Mouse (Mus musculus) left cerebral cortex, postnatal 4 days (tissue): Measurements from ENCODE around the gene Bcl9l. TPM values are rescaled to one million over a fixed set of nuclear protein-coding genes. Genes with fewer than 3 reads are reported as not detected.

Experiments used
- DNase-seq: peaks from one replicate; pipeline ENCODE4 v3.0.0-alpha.2; 2022
- intact Hi-C: fragments of 180-260 bp; cut with DNase I; formaldehyde crosslinking; loops from one replicate; pipeline ENCODE4 v1.15.1; 2025
- total RNA-seq, 2 experiments: library from RNA; stranded (reverse); gene quantifications; 2 replicates each; pipeline ENCODE4 v1.2.3; 2021

Bcl9l gene
- total RNA-seq, 2 experiments from 2014 or later: 109 to 113 TPM

DNA sequence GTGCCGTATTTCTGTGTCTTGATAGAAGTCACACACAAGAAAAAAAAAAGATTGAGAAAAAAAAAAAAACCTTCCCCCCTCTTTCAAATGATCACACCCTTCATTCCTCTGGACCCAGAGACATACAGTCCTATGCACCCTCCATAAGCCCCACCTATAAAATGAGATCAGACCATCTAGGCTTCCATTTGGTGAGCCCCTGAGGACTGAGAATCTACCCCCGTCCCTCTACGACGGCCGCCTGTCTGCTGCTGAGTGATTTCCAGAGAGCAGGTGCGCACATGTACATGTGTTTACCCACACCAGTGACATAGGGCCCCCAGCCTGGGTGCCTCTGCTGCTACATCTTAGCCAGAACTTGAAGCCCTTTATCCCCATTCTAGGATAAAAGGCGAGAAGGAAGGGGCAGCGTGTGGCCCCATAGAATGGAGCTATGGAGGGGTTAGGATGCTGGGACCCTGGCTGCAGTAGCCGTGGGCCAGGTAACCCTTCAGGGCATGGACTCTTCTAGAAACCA is 27.8 kb downstream of the Bcl9l start:
- intact Hi-C loops: loop anchor here (5.0 kb wide), 1 partner anchor 87 kb away; no protein-coding TSS in a partner anchor
- DNase-seq: peak; percentile 8

DNA sequence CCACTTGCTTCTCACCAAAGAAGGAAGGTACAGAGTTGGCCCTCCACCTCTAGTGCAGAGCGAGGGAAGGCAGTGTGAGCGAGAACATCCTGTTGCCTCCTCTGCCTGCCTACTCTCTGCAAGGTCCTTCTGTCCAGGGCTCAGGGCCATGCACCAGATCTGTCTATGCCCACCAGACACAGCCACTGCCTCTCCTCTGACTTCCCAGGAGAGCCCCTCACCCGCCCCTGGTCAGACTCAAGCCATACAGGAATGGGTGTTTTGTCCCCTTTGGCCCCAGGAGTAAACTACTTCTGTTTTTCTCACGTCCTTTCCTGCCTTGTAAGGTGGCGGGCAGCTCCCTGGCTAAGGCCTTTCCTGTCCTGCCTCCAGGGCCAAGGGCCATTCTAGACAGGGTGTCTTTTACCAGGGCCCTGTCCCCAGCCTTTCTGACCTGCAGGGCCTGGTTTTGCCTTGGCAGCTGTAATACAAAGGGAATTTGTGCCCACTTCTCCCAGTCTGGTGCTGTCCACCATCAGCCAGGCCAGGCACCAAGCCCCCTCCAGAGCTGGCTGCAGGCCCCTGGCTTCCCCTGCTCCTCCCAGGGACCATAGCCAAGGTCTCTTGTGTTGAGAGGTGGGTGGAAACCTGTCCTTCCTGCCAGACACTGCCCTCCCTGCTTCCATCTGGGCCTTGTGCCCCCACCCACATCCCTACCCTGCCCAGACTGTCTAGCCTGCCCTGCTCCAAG is 28.4 kb downstream of the Bcl9l start:
- intact Hi-C loops: loop anchor here (5.0 kb wide), 1 partner anchor 86 kb away; no protein-coding TSS in a partner anchor
- DNase-seq: peak; percentile 80

DNA sequence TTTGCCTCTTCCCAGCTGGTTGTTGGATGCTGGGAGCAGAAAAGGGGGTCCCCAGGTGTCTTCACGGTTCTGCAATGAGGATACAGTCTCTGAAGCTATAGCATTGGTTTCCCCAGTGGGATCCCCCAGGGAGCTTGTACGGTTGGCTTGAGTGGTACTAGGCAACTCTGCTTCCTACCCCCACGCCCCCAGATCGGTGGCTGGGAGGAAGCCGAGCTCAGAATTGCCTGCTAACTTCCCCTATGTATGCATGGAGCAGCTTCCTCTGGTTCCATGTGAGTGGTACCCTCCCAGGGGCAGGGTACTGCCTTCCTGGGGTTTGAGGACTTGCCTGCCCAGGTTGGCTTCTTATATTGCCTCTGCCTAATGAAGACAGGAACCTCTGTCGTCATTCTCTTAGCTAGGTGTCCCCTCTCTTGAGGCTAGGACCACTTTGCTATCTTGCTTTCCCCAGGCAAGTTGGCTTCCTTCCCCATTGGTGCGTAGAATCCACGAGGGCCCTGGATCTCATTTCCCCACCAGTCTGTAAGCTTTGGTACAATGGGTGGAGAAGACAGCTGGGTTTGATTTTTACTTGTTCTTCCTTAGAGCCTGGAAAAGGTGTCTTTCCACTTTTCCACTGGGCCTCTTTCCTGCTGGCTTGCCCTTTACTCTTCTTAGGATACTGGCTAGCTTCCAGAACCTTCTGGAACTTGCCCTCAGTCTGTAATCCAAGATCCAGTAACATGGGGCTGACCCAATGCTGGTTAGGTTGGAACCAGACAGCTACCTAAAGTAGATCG is 29.5 kb downstream of the Bcl9l start:
- intact Hi-C loops: loop anchor here (5.0 kb wide), 1 partner anchor 85 kb away; no protein-coding TSS in a partner anchor

DNA sequence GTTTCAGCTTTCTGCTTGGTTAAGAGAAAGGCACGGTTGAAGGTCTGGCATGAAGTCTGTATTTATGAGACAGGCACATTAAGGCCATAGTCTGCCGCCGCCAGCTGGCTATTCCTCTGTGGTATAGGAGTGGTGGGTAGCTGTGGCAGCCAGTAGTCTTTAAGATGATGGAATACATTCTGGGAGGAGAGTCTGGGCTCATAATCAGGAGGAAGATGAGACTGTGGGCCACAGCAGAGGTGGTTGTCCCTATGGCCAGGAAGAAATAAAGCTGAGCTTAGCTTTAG is 30.0 kb downstream of the Bcl9l start:
- intact Hi-C loops: loop anchor here (5.0 kb wide), 1 partner anchor 85 kb away; no protein-coding TSS in a partner anchor
- DNase-seq: peak; percentile 10

More for the DNA sequence above, 29.5 kb downstream of the Bcl9l start:
- peak; percentile 26 for DNase-seq

DNA sequence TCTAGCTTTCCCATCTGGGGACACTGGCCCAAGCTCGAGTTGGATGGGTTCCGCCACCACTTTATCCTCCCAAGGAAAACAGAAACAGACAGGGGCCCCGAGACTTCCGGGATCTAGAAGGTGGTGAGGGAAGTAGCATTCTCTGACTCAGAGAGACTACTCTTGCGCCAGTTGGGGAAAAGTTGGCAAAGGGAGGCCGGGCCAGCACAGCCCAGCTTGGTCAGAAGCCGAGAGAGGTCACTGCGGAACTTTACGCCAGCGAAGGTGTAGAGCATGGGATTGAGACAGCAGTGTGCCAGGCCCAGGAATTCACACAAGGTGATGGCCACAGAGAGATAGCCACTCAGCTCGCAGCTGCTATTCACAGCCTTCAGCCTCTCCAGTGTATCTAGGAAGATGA is 30.5 kb downstream of the Bcl9l start:
- intact Hi-C loops: loop anchor here (5.0 kb wide), 1 partner anchor 84 kb away; no protein-coding TSS in a partner anchor
- DNase-seq: no peak

DNA sequence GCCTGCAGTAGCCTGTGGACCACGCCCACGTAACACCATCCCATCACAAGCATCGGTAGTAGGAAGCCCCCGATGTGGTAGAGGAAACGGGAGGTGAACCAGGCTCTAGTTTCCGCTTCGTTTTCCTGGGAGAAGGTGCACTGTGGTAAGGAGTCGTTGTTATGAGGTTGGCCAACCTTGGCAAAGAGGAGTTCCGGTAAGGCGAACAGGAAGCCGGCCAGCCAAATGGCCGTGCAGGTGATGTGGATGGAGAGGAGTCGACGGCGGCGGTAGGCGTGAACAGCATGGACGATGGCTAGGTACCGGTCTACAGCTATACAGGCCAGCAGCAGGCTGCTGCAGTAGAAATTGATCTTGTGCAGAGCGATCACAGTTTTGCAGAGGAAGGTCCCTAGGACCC is 31.0 kb downstream of the Bcl9l start:
- no peak for DNase-seq
- intact Hi-C loops: loop anchor here (5.0 kb wide), 1 partner anchor 84 kb away; no protein-coding TSS in a partner anchor

DNA sequence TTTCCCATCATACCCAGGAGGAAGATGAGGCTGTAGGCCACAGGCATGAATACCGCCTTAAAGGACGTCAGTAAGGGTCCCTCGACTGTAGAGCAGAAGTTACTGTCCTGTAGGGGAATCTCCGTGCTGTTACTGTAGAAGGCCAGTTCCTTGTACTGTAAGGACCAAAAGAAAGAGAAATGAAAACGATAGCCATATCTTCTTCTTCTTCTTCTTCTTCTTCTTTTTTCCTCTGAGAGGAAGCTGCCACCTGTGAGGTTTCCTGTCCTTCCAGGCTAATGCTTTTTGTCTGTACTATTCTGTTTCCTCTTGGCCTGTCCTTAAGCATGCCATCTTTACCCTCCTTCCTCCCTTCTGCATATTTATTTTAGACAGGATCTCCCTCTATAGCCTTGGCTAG is 31.5 kb downstream of the Bcl9l start:
- no peak for DNase-seq
- intact Hi-C loops: loop anchor here (5.0 kb wide), 1 partner anchor 83 kb away; no protein-coding TSS in a partner anchor

DNA sequence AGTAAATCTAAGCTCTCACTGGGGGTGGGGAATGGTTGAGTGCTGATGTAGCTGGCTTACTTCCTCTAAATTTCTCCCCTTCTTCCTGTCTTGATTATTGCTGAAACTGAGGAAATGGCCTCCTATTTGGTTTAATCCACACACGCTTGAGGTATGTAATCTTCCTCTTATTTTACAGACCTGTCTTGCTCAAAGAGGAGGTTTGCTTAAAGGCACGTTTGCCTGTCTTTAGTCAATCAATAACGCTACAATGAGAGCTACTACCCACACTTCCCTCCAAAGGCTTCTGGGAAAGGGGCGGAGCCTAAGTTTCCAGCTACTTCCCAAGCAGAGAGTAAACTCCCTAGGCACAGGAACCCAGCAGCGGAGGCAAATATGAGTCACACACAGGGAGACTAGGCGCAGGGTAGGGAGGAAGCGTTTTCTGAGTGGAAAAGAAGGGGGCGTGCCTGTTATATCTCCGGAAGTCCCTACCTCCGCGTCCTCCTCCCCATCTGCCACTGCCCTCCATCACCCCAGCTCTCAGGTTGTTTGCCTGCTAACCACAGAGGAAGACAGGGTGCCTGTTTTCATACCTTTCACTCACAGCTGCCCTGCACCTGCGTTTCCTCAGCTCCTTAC is 32.6 kb downstream of the Bcl9l start:
- DNase-seq: no peak
- intact Hi-C loops: no loop called here

DNA sequence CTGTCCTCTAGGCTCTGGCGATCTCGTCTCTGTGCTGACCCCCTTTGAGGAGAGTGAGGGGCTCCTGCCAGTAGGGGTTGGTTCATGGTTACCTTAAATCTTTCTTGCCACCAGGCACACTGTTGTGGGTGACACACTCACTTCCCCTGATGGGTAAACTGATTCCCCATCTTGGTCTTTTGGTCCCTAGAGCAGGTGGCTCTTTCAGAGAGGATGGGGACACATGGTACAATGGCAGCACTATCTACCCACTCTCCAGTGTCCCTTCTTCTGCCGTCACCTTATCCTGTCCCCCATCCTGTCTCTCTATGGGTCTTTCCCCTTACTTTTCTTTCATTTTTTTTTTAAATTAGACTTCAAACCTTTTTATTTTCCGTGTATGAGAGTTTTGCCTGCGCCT is 33.3 kb downstream of the Bcl9l start:
- intact Hi-C loops: no loop called here
- DNase-seq: no peak

DNA sequence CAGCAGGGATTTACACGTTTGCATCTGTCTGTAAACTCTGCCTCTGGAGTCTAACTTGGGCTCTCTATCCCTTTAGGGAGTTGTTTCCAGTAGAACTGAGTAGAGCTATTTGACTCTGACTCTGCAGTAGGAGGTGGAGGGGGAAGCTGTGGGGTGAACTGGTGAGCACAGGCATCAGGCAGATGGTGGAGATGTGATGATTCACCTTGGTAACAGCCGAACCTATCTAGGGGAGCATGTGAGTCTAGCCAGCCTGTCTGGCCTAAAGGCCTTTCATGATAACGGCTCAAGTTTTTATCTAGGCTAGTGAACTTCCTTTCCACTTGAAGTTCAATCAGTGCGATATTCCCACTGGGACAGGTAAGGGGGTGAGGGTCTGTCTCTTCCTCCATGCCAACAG is 34.7 kb downstream of the Bcl9l start:
- intact Hi-C loops: no loop called here
- DNase-seq: no peak

DNA sequence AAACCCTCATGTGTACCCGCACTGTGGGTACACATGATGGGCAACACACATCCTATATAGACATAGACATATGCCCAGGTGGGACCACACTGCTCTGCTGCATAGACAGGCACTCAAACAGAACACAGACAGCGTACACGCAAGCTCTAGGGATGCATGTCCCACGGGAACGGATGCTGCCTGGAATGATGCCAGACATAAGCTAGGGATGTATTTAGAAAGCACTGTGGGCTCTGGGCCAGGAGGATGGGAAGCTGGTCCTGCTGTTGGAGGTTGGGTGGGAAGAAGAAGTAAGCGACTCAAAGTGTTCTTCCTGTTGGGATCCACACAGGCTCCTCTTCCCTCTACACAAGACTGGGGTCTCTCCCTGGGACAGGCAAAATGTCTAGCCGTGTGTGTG is 35.4 kb downstream of the Bcl9l start:
- intact Hi-C loops: no loop called here
- DNase-seq: peak; percentile 15

DNA sequence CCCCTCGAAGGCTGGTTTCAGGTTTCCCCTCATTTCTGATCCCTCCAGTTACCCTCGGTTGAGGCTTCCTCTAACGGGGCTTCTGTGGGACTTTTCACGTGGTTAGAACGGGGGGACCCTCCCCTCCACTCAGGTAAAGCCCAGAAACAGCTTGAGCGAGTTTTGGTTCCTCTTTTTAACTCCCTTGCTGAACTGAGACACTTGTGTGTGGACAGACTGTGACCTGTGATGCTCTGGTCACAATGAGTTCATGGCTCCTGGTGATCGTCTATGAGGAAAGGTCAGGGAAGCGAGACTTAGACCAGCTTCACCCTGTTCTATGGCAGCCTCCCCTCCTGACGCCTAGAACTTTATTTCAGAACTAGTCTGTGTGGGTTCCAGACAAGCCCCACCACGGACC is 39.3 kb downstream of the Bcl9l start:
- DNase-seq: no peak
- intact Hi-C loops: no loop called here

DNA sequence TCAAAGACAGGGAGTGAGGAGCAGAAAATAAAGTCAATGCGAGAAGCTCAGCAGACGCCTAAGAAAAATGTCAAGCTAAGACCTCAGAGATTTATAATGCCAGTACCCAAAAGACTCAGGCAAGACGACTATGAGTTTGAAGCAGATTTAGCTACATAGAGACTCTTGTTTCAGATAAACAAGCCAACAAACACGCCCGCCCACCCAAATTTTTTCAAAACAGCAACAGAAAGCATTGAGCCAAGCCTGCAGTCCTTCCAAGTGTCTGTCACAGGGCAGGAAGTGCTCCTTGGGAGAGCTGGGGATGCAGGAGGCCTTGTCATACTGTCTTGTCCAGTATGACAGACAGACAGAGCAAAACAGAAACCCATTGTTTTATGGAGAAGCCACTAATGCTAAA is 41.1 kb downstream of the Bcl9l start:
- intact Hi-C loops: no loop called here
- DNase-seq: peak; percentile 10

DNA sequence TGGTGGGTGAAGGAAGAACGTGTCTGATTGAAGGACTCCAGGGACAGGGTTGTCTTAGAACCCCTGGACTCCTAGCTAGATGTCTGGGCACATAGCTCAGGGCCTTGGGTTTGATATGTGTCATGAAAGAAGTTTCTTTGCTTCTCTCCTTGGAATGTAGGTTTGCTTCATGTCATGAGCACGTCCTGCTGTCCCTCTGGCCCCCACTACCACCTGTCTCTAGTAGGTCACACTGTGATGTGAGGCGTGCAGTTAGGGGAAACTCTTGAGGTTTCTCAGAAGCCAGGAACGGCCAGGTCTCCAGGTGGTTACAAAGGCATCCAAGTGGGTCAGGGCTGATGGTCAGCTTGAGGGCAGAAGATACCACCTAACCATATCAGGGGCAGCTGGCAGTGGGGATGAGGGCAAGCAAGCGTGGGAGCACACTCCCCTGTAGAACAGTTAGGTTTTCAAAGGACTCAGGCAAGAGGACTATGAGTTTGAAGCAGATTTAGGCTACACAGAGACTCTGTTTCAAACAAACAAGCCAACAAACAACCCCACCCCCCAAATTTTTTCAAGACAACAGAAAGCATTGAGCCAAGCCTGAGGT is 41.7 kb downstream of the Bcl9l start:
- DNase-seq: no peak
- intact Hi-C loops: no loop called here

DNA sequence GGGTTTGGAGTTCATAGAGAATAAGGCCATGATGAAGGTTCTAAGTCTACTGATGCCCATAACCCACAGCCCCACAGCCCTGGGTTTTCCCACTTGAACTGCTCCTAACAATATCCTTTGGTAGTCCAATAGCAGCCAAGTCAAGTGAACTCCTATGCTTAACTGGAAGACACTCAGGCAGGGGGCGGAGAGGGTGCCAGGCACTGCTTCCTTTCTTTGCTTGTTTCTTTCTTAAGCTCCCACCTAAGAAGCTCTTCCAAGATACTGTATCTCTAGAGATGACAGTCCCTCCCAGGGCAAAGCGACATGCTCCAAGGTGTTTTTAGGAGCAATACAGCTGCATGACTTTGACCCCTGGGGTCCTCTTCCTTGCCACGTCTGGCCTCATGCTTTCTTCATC is 42.4 kb downstream of the Bcl9l start:
- DNase-seq: no peak
- intact Hi-C loops: no loop called here

DNA sequence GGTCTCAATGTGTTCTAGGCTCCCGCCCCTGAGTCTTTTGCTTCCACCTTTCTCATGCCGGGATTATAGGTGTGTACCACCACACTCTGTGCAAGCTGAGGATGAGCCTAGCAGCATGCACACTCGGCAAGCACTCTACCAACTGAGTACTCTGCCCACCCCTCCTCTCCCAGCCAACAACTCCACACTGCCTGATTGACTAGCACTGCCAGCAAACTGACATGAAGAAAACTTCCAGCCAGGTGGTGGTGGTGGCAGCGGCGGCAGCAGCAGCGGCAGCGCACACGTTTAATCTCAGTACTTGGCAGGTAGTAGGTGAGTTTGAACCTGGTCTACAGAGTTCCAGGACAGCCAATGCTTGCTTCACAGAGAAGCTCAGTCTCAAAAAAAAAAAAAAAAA is 43.0 kb downstream of the Bcl9l start:
- intact Hi-C loops: no loop called here
- no peak for DNase-seq

DNA sequence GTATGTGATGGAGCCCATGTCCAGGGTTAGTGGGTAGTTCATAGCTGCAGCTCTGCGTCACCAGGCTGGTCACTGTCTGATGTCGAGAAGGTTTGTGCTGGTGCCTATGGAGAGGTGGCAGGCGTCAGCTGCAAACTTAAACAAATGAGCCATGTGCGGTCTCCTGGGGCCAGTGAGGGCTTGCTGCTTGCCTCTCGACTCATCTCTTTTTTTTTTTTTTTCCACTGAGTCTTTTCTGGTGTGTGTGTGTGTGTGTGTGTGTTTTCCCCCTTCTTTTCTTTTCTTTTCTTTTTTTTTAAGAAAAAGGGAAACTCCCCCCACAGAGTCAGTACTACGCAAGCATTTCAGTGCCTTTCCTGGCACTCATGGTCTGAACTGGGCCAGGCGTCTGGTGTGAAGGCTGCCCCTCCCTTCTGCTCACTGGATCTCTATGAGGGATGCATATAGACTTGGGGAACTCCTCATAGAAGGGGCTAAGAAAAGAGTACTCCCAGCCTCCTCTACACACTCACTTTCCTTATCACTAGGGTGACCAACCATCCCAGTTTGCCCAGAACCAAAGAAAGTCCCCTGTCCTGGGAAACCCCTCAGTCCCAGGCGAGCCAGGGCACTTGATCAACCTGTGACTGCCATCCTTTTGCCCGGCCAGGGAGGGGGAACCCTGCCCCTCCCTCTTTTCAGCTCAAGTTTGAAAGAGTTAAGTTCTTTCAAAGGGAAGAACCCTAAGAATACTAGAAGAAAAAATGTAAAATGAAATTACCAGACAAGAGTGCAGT is 43.9 kb downstream of the Bcl9l start:
- no peak for DNase-seq
- intact Hi-C loops: no loop called here

DNA sequence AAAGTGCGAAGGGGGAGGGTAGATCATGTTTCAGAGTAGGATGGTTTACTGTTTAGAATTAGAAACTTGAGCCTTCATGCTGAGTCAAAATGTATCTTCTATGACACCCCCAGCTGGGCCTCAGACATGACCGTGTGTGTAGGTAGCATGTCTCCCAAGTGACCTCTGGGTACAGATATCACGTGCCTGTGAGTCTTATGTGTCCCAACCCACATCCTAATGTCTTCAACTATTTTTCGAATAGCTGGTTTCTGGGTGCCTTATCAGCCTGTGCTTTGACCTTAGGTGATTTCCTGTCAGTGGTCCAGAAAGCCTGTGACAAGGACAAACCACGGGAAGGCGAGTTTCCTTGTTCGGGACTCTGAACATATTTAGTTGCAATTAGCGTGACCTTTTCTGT is 45.7 kb downstream of the Bcl9l start:
- intact Hi-C loops: no loop called here
- DNase-seq: no peak

DNA sequence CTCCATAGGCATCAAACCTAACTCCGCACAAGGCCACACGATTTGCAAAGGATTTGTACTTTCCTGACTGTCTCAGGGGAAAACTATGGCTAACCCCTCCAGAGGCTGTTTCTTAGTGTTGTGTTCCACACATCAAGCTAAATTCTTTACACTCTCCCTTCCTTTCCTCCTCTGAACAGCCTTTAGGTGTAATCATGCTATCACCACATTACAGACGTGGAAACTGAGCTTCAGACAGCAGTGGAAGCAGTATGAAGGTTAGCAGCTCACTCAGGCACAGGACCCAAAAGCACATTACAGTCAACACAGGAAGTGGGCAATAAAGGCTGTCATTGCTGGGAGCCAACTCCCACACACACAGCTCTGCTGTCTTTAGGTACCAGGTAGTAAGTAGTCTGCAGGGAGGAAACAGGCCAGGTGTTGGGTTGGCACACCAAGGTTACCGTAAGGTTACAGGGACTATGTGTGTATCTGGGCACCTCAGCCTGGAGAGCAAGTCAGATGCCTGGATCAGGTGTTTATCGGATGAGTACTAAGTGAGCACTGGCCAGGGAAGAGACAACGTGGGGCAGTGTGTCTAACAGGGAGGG is 50.5 kb downstream of the Bcl9l start:
- DNase-seq: no peak
- intact Hi-C loops: no loop called here
